Mouse (Mus musculus): ENCODE data around the gene Rbpms2. TPM values are rescaled to one million over a fixed set of nuclear protein-coding genes. Genes with fewer than 3 reads are reported as not detected.
A peak's percentile ranks its signal among the peaks of the same experiment; 100 is the strongest.

The Rbpms2 gene
- 9.9 and 10.5 TPM in 2 replicates for polyA plus RNA-seq (2016; fragmentation: Nextera tagmentation; extraction: Ambion mirVana)

DNA sequence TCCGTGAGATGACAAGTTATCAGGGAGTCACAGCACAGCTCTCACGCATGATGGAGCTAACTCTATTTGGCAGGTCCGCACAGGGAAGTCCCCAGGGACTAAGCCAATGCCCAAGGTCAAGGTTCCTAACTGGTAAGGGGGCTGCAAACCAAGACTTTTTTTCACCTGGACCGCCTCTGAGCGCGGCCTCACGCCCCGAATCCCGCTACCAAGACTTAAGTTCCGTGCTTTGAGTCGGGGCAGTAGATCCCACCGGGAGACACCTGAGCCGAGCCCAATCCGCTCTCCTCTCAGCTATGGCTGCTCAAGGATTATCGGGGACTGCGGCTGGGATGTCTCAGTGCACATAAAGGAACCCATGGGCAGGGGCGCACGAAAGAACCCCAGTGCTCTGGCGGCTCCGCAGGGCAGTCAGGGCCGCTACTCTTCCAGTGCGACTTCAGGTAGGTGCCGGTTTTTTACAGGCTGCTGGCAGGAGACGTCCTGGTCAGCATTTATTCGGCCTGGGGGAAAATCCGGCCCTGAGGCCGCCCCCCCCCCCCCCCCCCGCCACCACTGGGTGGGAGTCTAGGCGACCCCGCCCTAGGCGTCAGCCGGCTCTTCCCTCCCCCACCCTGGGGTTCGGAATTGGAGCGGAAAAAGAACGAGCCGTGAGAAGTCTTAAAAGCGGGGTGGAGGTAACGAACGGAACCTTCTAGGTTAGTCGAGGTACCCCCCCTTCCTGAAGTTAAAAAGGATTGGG, at the start of gene Rbpms2:
Rbpms2 (plus strand) TSS at position 624 of the 742 bp plus-strand sequence.
- H3K9me3 ChIP-seq: no peaks in the 10 kb centered on the region
- no peak within 1 kb of the TSS for H3K27ac ChIP-seq
- WGBS: under 1% methylated on average over 35 of the region's 40 CpGs
- peak within 1 kb of the TSS; percentile 65 for H3K9ac ChIP-seq
- peaks cover 73% of the 10 kb centered on the region for H3K27me3 ChIP-seq
- H3K4me1 ChIP-seq: peaks cover 23% of the 10 kb centered on the region
- ATAC-seq (ENCODE audit: low FRiP score): no peak
- peak within 1 kb of the TSS; percentile 98 for H3K4me2 ChIP-seq
- peak within 1 kb of the TSS; percentile 67 for H3K4me3 ChIP-seq (replicated peaks)
- H3K36me3 ChIP-seq (replicated peaks): no peaks in the 10 kb centered on the region

DNA sequence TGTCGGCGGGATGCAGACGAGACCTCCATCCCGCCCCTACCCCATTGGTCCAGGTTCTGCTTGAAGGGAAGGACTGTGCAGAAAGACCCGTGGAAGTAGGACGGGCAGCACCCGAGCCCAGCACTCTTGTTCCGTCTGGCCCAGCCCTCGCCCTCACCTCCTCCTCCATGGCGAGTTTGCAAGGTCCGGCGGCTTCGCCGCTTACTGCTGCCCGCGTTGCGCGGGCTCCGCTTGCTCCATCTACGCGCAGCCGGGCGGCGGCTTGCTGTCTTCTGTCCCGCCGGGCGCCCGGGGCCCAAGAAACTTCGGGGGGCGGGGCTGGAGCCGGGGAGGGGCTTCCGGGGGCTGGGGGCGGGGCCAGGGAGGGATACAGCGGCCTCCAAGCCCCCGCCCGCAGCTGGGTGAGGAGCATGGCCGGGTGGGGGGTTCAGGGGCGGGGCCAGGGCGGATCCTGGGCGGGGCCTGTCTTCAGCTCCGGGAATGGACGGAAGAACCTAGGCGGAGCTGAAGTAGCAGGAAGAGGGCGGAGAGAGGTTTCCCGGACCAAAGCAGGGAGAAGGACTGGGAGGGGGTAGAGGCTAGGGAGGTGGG, 49.6 kb upstream of the Rbpms2 start, which contains the start of gene Plekho2:
Plekho2 (minus strand) TSS at position 260 of the 591 bp plus-strand sequence.
- Histone ChIP-seq H3K4me2 (peak within 1 kb of the TSS; percentile 64), H3K27ac (peak within 1 kb of the TSS; percentile 78), H3K36me3 (replicated peaks) (no peaks in the 10 kb centered on the region), H3K9ac (peak within 1 kb of the TSS; percentile 67), H3K9me3 (no peaks in the 10 kb centered on the region), H3K4me3 (replicated peaks) (peak within 1 kb of the TSS; percentile 58), H3K27me3 (no peaks in the 10 kb centered on the region), H3K4me1 (peaks cover 41% of the 10 kb centered on the region)
- ATAC-seq (ENCODE audit: low FRiP score): peak; percentile 95
- WGBS: under 1% methylated on average over 39 of the region's 45 CpGs

DNA sequence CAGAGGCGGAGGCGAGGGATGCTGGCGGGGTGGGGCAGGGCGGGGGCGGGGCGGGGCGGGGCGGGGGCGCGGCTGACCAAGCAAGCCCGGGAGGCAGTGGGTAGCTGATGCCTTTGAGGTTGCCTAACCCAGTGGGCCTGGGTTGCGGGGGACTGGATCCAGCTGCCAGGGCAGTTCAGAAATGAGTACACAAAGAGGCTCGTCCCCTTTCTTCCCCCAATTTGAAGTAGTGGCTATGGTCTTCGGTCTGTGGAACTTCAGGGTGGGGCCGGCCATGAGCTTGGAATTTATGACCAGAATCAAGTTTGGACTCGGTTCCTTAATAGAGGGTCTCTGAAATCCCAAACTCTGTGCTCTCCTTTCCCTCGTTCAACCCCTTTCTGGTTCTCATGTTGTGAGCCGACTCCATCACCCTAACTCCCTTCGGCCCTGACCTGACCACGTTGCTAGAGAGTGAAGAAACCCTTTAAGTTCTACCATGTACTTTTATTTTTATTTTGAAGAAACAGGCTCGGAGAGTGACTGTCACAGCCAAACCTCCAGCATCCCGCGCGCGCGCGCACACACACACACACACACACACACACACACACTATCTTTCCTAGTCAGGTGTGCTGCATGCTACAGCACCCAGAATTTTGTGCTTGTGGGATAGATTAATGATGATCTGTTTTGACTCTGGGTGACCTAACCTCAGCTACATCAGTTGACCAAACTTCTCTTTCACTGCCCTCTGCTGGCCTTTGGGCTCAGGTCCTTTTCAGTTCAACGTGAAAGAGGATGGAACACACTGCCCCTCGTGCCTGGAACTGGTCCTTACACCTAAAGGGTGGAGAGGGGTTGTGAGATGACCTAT, 48.8 kb upstream of the Rbpms2 start:
- WGBS: 7% methylated on average over 19 of the region's 29 CpGs
- peak; percentile 87 for ATAC-seq (ENCODE audit: low FRiP score)

DNA sequence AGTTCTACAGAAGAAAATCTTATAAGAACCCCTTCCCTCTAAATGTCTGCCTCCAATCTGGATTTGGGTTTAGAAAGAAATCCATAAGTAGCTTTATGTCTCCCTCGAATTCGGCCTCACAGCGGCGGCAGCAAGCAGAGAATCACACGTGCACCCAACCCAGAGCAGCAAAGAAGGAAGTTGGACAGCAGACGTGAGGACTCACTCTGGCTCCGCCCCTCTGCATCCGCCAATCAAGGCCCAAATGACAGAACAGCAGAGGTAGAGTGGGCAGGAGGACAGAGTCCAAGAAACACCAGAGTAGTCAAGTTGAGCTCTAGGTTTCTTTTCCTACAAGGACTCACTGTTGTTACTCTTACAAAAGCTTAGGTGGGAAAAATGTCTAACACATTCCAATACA, 46.4 kb upstream of the Rbpms2 start:
- no peaks in the 10 kb centered on the region for H3K9me3 ChIP-seq
- no peak overlapping the region for H3K27ac ChIP-seq
- no peak overlapping the region for H3K4me3 ChIP-seq (replicated peaks)
- ATAC-seq (ENCODE audit: low FRiP score): no peak
- WGBS: 40% methylated on average over 8 of the region's 8 CpGs
- H3K27me3 ChIP-seq: no peaks in the 10 kb centered on the region
- H3K4me2 ChIP-seq: no peak overlapping the region
- H3K9ac ChIP-seq: no peak overlapping the region
- peaks cover 30% of the 10 kb centered on the region for H3K4me1 ChIP-seq
- no peaks in the 10 kb centered on the region for H3K36me3 ChIP-seq (replicated peaks)

More for the DNA sequence above, 48.8 kb upstream of the Rbpms2 start:
- H3K27me3 ChIP-seq: no peaks in the 10 kb centered on the region
- H3K36me3 ChIP-seq (replicated peaks): no peaks in the 10 kb centered on the region
- peak overlapping the region; percentile 58 for H3K4me3 ChIP-seq (replicated peaks)
- H3K9me3 ChIP-seq: no peaks in the 10 kb centered on the region
- H3K4me2 ChIP-seq: peak overlapping the region; percentile 64
- peaks cover 35% of the 10 kb centered on the region for H3K4me1 ChIP-seq
- H3K9ac ChIP-seq: peak overlapping the region; percentile 45; the same call in 1 of the 2 replicates
- H3K27ac ChIP-seq: peak overlapping the region; percentile 78

DNA sequence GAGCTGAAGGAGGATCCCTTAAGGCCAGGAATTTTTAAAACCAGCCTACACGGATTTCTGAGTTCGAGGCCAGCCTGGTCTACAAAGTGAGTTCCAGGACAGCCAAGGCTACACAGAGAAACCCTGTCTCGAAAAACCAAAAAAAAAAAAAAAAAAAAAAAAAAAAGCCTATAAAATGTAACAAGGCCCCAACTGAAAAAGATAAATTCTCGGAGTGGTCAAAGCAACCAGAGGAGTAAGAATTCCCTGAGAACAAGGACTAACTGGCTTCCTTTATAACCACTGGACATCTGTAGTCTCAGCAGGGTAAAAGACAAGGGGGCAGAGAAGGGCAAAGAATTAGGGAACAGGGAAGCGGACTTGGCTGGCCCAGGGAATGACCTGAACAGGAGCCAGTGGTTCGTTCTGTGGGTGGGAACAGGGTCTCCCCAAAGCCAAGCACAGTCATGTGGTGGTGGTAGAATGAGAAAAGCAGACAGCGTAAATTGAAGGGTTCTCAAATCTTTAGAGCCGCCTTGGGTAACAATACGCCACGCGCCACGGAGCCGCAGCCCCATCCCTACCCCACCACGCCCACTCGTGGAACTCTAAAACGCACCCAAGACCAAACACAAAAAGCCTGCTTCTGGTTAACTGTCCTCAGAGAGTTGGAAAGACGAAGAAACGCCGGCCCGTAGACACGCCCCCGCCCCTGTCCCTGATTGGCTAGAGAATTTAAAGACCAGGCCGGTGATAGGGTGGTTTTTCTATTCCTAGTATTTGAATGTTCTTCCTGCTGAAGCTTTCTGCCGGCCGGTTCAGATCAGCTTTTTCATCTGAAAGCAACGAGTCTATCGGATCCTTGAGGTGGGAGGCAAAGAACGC, 42.8 kb upstream of the Rbpms2 start, which contains the start of gene Pif1:
Pif1 (plus strand) TSS at position 755 of the 864 bp plus-strand sequence.
- Histone ChIP-seq H3K27me3 (no peaks in the 10 kb centered on the region), H3K9me3 (no peaks in the 10 kb centered on the region), H3K9ac (peak within 1 kb of the TSS; percentile 78), H3K36me3 (replicated peaks) (peaks cover 22% of the 10 kb centered on the region), H3K27ac (peak within 1 kb of the TSS; percentile 82), H3K4me3 (replicated peaks) (peak within 1 kb of the TSS; percentile 74), H3K4me2 (peak within 1 kb of the TSS; percentile 98), H3K4me1 (peaks cover 34% of the 10 kb centered on the region)
- ATAC-seq (ENCODE audit: low FRiP score): peak; percentile 83
- 9% methylated on average over 28 of the region's 28 CpGs for WGBS

DNA sequence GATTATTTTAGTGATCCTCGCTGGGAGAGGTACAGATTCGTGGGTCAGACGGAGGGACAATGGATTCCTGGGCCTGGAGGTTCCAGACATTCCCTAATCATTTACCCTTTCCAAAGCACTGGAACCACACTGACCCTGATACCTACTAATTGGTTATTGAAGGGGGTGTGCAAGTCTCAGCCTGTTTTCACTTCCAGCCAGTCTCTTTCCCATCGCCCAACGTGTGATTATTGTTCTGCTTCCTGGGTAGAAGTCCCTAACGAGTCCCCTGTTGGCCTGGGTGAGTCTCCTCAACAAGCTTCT, 42.2 kb upstream of the Rbpms2 start:
- Histone ChIP-seq H3K36me3 (replicated peaks) (peaks cover 27% of the 10 kb centered on the region), H3K4me2 (peak overlapping the region; percentile 98), H3K4me1 (peaks cover 34% of the 10 kb centered on the region), H3K9me3 (no peaks in the 10 kb centered on the region), H3K4me3 (replicated peaks) (peak overlapping the region; percentile 74), H3K27ac (0 out of 2 replicates have a peak overlapping the region, but pooled peaks have one; percentile 38), H3K27me3 (no peaks in the 10 kb centered on the region), H3K9ac (peak overlapping the region; percentile 78)
- ATAC-seq (ENCODE audit: low FRiP score): peak; percentile 58
- WGBS: under 1% methylated on average over 6 of the region's 6 CpGs

DNA sequence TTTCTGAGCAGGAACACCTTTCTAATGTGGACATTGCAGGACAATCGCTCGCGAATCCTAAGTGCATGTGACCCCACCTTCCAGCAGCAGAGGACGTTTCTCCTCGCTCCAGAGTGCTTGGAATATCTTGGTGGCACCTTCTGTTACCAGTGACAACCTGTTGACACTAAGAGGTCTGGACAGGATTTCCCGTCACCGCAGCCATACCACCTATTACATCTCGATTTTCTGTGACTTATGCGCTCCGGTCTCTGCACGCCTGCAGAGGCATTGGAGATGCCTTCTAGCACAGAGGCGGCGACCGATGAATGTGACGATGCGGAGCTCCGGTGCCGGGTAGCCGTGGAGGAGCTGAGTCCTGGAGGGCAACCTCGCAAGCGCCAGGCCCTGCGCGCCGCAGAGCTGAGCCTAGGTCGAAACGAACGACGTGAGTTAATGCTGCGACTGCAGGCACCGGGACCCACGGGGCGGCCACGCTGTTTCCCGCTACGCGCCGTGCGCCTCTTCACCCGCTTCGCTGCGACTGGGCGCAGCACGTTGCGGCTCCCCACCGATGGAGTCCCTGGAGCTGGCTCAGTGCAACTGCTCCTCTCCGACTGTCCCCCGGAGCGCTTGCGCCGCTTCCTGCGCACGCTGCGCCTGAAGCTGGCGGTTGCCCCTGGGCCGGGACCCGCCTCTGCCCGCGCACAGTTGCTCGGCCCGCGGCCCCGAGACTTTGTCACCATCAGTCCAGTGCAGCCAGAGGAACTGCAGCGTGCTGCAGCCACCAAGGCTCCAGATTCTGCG, 41.7 kb upstream of the Rbpms2 start:
- Histone ChIP-seq H3K4me3 (replicated peaks) (peak overlapping the region; percentile 74), H3K4me2 (peak overlapping the region; percentile 98), H3K9ac (peak overlapping the region; percentile 78), H3K4me1 (peaks cover 34% of the 10 kb centered on the region), H3K9me3 (no peaks in the 10 kb centered on the region), H3K36me3 (replicated peaks) (peaks cover 32% of the 10 kb centered on the region), H3K27me3 (no peaks in the 10 kb centered on the region), H3K27ac (no peak overlapping the region)
- under 1% methylated on average over 64 of the region's 64 CpGs for WGBS
- ATAC-seq (ENCODE audit: low FRiP score): peak; percentile 46

DNA sequence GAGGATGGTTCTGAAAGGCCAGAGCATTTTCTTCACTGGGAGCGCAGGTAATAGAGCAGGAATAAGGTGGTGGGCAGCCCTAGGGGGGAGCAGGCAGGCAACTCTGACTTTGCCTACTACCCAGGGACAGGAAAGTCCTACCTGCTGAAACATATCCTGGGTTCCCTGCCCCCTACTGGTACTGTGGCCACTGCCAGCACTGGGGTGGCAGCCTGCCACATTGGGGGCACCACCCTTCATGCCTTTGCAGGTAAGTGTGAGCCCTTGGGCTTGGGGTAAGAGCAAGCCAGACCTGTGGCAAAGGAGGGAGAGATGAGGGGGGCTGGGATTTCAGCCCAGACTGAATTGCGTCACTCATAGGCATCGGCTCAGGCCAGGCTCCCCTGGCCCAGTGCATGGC, 40.4 kb upstream of the Rbpms2 start:
- Histone ChIP-seq H3K4me2 (peak overlapping the region; percentile 98), H3K27me3 (no peaks in the 10 kb centered on the region), H3K27ac (no peak overlapping the region), H3K4me3 (replicated peaks) (peak overlapping the region; percentile 74), H3K4me1 (peaks cover 34% of the 10 kb centered on the region), H3K9me3 (no peaks in the 10 kb centered on the region), H3K9ac (peak overlapping the region; percentile 78; the same call in 1 of the 2 replicates), H3K36me3 (replicated peaks) (peaks cover 45% of the 10 kb centered on the region)
- no peak for ATAC-seq (ENCODE audit: low FRiP score)
- WGBS: 91% methylated on average over 3 of the region's 3 CpGs

DNA sequence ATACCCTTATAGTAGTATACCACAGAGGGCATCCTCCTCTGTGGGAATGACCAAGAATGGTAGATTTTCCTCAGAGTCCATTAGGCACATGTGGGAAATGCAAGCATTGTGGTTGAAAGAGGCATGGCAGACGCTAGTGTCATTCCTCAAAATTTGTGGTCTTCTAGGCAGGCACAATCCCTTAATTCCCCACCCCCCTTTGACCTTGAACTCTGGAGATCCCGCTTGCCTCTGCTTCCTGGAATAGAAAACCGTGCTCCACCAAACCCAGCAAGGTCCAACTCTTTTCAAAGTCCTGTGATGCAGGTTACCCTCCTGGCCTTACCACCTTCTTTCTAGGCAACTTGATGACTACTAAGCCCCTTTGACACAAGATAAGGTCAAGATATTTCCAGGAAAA, 36.7 kb upstream of the Rbpms2 start:
- no peaks in the 10 kb centered on the region for H3K9me3 ChIP-seq
- no peak overlapping the region for H3K4me2 ChIP-seq
- H3K9ac ChIP-seq: no peak overlapping the region
- H3K4me3 ChIP-seq (replicated peaks): no peak overlapping the region
- H3K27ac ChIP-seq: no peak overlapping the region
- peaks cover 64% of the 10 kb centered on the region for H3K36me3 ChIP-seq (replicated peaks)
- H3K4me1 ChIP-seq: peaks cover 25% of the 10 kb centered on the region
- H3K27me3 ChIP-seq: no peaks in the 10 kb centered on the region
- ATAC-seq (ENCODE audit: low FRiP score): no peak
- 91% methylated on average over 3 of the region's 3 CpGs for WGBS

DNA sequence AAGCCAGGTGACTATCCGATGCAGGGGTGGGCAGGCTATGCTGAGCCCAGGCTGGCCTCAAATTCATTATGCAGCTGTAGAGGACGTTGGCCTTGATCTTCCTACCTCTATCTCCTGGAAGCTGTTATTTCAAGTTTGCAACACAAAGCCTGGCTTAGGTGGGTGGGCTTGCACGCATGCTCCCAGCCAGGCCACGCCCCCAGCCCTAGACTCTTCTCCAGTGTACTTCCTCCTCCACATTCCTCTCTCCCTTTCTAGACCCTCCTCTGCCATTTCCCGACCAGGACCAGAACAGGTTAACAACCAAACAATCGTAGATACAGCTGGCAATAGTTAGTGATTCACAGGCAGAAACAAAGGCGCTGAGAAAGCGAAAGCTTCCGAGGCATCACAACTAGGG, 35.9 kb upstream of the Rbpms2 start:
- Histone ChIP-seq H3K9ac (no peak overlapping the region), H3K27ac (no peak overlapping the region), H3K4me2 (no peak overlapping the region), H3K36me3 (replicated peaks) (peaks cover 64% of the 10 kb centered on the region), H3K4me3 (replicated peaks) (no peak overlapping the region), H3K27me3 (no peaks in the 10 kb centered on the region), H3K9me3 (no peaks in the 10 kb centered on the region), H3K4me1 (peaks cover 16% of the 10 kb centered on the region)
- ATAC-seq (ENCODE audit: low FRiP score): no peak
- 89% methylated on average over 9 of the region's 9 CpGs for WGBS

DNA sequence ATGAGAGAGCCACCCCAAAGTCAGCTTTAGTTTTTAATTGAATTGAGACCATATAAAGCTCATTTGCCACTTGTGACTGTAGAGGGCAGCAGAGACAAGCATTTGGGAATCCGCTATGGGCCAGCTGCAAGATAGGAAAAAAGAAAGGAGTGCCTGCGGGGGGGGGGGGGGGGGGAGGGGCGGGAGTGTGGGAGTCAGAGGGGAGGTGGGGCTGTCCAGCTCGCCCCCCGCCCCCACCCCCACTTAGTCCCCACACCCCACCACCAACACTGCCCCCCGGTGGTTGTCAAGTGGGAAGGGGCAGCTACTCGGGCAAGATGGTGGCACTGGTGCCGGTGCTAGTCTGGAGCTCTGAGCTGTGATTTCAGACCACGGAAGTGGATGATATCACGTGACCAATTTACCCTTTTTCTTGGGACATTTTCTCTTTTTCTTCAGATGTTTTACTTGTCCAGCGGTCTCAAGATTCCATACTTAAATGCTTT, 30.6 kb upstream of the Rbpms2 start:
- no peak overlapping the region for H3K4me3 ChIP-seq (replicated peaks)
- H3K27me3 ChIP-seq: no peaks in the 10 kb centered on the region
- no peak for ATAC-seq (ENCODE audit: low FRiP score)
- no peak overlapping the region for H3K9ac ChIP-seq
- no peak overlapping the region for H3K27ac ChIP-seq
- H3K36me3 ChIP-seq (replicated peaks): peaks cover 22% of the 10 kb centered on the region
- no peaks in the 10 kb centered on the region for H3K9me3 ChIP-seq
- no peaks in the 10 kb centered on the region for H3K4me1 ChIP-seq
- 55% methylated on average over 9 of the region's 11 CpGs for WGBS
- H3K4me2 ChIP-seq: no peak overlapping the region

All from forebrain, embryonic 12.5 days (tissue).